Mouse (Mus musculus) naive thymus-derived CD4-positive, alpha-beta T cell, adult 2 months (primary cell): ENCODE data around the gene Mark4.

Experiments
- DNase-seq: peaks from one replicate; pipeline ENCODE4 v3.0.0-alpha.2; 2011; ENCODE audit warnings: low read depth

Gene Mark4

DNA sequence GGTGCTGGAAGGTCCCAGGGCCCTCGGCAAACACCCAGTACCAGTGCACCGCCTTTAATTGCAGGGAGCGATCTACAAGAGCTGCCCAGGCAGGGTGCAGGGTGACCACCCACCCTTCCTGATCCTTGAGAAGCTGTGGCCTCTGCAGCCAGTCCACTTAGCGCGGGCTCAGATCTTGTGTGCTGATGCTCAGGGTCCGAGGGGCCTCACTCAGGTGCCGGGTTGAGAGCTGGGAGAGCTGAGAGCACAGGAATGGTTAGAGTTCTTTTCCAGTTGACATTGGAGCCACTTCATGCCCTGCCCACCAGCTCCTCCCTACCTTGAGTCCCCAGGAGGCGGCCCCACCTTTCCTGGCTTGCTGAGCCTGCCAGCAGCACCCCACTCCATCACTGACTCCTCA, 64.1 kb downstream of the Mark4 start:
- DNase-seq: no peak

DNA sequence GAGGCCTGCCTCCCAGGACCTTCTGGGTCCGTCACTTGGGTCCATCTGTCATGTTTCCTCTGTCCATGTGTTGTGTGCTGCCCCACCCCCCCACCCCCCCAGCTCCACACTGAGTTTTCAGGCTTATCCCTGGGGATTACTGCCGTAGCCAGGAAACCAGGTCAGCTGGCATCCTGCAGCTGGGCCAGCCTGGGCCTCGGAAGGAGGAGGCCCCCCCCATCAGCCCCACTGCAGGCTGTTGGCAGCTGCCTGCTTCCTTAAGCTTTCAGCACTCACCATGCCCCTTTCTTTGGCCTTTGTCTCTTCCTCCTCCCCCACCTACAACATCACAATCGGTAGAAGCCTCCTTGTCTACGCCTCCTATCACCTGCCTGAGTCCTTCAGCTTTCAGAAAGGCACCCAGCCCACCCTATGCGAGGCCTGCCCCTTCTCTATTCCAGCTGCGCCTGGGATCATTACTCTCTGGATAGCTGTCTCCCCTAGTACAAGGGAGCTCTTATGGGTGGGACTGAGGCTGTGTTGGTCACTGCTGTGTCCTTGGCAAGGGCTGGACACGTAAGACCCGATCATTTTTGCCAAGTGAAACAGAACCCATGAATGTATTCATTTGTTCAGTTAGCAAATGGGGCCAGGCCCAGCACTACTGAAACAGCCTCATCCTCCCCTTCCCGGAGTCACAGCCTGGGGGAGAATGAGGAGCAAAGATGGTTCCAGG, 69.8 kb downstream of the Mark4 start:
- DNase-seq: no peak

- no peak for DNase-seq
Measured at GRCm38 (mm10) chr7:19383708-19384107, 74.9 kb downstream of the Mark4 start.

DNA sequence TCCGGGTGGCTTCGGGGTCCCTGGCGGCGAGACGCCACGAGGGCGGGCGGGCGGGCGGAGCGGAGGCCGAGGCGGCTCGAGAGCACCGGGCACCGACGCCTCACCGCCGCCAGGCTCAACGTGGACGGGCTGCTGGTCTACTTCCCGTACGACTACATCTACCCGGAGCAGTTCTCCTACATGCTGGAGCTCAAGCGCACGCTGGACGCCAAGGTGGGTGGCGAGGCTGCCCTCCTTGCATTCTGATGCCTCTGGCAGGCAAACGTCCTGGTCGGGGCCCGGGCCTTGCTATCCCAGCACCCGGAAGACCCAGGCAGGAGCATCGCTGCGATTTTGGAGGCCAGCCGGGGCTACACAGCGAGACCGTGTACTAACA, 76.5 kb downstream of the Mark4 start:
- DNase-seq: no peak

- DNase-seq: peak; percentile 99
Measured at GRCm38 (mm10) chr7:19381377-19382165, 77.0 kb downstream of the Mark4 start, which contains the start of gene Ercc2. Gene Ercc2, plus strand, starts transcription at chr7:19382010.

DNA sequence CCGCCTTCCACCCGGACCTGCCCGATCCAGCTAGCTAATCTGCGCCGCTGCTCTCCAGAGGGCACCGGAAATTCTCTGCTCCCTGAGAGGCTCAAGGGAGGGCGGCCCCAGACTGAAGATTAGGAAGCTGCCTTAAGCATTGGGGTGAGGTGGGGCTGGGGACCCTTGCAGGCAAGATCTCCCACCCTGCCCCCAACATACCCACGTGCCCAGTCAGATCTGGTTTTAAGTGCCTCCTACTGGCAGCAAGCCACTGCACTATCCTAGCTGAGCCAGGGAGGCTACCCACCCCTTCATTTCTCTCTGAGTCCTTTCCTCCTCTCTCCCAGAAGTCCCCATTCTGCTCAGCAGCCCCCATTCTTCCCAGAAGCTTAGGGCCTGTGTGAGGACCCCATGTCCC, 80.6 kb downstream of the Mark4 start:
- DNase-seq: no peak

GRCm38 (mm10) chr7:19376019-19376418, 82.6 kb downstream of the Mark4 start:
- no peak for DNase-seq

- no peak for DNase-seq
Measured at GRCm38 (mm10) chr7:19375368-19375767, 83.3 kb downstream of the Mark4 start.
